Mouse (Mus musculus) neural tube, embryonic 15.5 days (tissue): ENCODE results near the gene Bcl2l11. TPM values are rescaled to one million over a fixed set of nuclear protein-coding genes. Genes with fewer than 3 reads are reported as not detected.

Experiments
- ATAC-seq: fragments of 200-750 bp; cut with Nextera tagmentation; 2 replicates; pipeline ENCODE4 v1.8.0; 2017; ENCODE audit warnings: mild to moderate bottlenecking, moderate TSS enrichment, moderate library complexity; ENCODE audit not compliant: low FRiP score
- H3K27ac ChIP-seq: fragments of 300-500 bp; sonication (generic); replicated peaks from 2 replicates; pipeline ENCODE4 v1.5.1; 2015; ENCODE audit warnings: mild to moderate bottlenecking, inconsistent platforms
- H3K27me3 ChIP-seq: fragments of 300-500 bp; sonication (generic); replicated peaks from 2 replicates; pipeline ENCODE4 v1.6.1; 2015; ENCODE audit warnings: inconsistent platforms
- H3K36me3 ChIP-seq: fragments of 300-500 bp; sonication (generic); 2 replicates; pipeline ENCODE4 v1.6.1; 2015; ENCODE audit warnings: inconsistent platforms
- H3K4me1 ChIP-seq: fragments of 300-500 bp; sonication (generic); 2 replicates; pipeline ENCODE4 v1.6.1; 2015; ENCODE audit warnings: inconsistent platforms
- H3K4me2 ChIP-seq: fragments of 300-500 bp; sonication (generic); 2 replicates; pipeline ENCODE4 v1.6.1; 2015; ENCODE audit warnings: inconsistent platforms, mild to moderate bottlenecking, moderate library complexity
- H3K4me3 ChIP-seq: fragments of 300-500 bp; sonication (generic); replicated peaks from 2 replicates; pipeline ENCODE4 v1.5.1; 2015; ENCODE audit warnings: mild to moderate bottlenecking, inconsistent platforms
- H3K9ac ChIP-seq: fragments of 300-500 bp; sonication (generic); replicated peaks from 2 replicates; pipeline ENCODE4 v1.6.1; 2015; ENCODE audit warnings: mild to moderate bottlenecking, inconsistent platforms
- H3K9me3 ChIP-seq: fragments of 300-500 bp; sonication (generic); replicated peaks from 2 replicates; pipeline ENCODE4 v1.6.1; 2016; ENCODE audit warnings: inconsistent platforms
- WGBS: fragments of 180-500 bp; shearing (Covaris S2); methylation state at CpG from one replicate; pipeline ENCODE4 v1.1.7; 2015; ENCODE audit warnings: mixed read lengths; 5-methylcytosine and 5-hydroxymethylcytosine counted together
- polyA plus RNA-seq: library from polyadenylated mRNA; unstranded; fragments of >200 nt; fragmentation: Nextera tagmentation; extraction: Ambion mirVana; gene quantifications from 2 replicates; pipeline ENCODE4 v1.2.1, GENCODE M21; 2015

Gene Bcl2l11
- polyA plus RNA-seq, 1 experiment from 2014 or later = 10.1 TPM

- Histone ChIP-seq H3K9ac (no peak overlapping the region), H3K27ac (no peak overlapping the region), H3K27me3 (no peaks in the 10 kb centered on the region), H3K4me1 (peaks cover 3% of the 10 kb centered on the region), H3K36me3 (no peaks in the 10 kb centered on the region), H3K9me3 (no peaks in the 10 kb centered on the region), H3K4me2 (no peak overlapping the region), H3K4me3 (no peak overlapping the region)
- WGBS = 82% methylated on average over 3 of the region's 3 CpGs
- no peak for ATAC-seq
Measured at GRCm38 (mm10) chr2:128145433-128145832, 19.6 kb downstream of the Bcl2l11 start.

GRCm38 (mm10) chr2:128149596-128149995, 23.8 kb downstream of the Bcl2l11 start:
- no peak overlapping the region for H3K4me3 ChIP-seq
- WGBS = 94% methylated on average over 5 of the region's 5 CpGs
- no peak overlapping the region for H3K4me2 ChIP-seq
- H3K27ac ChIP-seq = no peak overlapping the region
- no peaks in the 10 kb centered on the region for H3K27me3 ChIP-seq
- no peaks in the 10 kb centered on the region for H3K36me3 ChIP-seq
- no peak for ATAC-seq
- 0 out of 2 replicates have a peak, but pooled peaks cover 14% of the 10 kb centered on the region for H3K4me1 ChIP-seq
- H3K9me3 ChIP-seq = no peaks in the 10 kb centered on the region
- H3K9ac ChIP-seq = no peak overlapping the region

- Histone ChIP-seq H3K27ac (no peak overlapping the region), H3K36me3 (no peaks in the 10 kb centered on the region)
Measured at GRCm38 (mm10) chr2:128152211-128152610, 26.4 kb downstream of the Bcl2l11 start.

GRCm38 (mm10) chr2:128152845-128153550, 27.2 kb downstream of the Bcl2l11 start:
- no peak overlapping the region for H3K4me3 ChIP-seq
- H3K27ac ChIP-seq = no peak overlapping the region
- WGBS = 75% methylated on average over 16 of the region's 16 CpGs
- H3K4me1 ChIP-seq = peaks cover 31% of the 10 kb centered on the region
- no peaks in the 10 kb centered on the region for H3K27me3 ChIP-seq
- H3K9ac ChIP-seq = no peak overlapping the region
- H3K36me3 ChIP-seq = no peaks in the 10 kb centered on the region
- no peak overlapping the region for H3K4me2 ChIP-seq
- no peak for ATAC-seq
- H3K9me3 ChIP-seq = no peaks in the 10 kb centered on the region

More at GRCm38 (mm10) chr2:128152211-128152610, 26.4 kb downstream of the Bcl2l11 start:
- no peak overlapping the region for H3K4me3 ChIP-seq
- no peak overlapping the region for H3K4me2 ChIP-seq
- no peak overlapping the region for H3K9ac ChIP-seq
- no peaks in the 10 kb centered on the region for H3K27me3 ChIP-seq
- ATAC-seq = no peak
- WGBS = 75% methylated on average over 9 of the region's 9 CpGs
- H3K9me3 ChIP-seq = no peaks in the 10 kb centered on the region
- peaks cover 31% of the 10 kb centered on the region for H3K4me1 ChIP-seq

- 34% methylated on average over 11 of the region's 11 CpGs for WGBS
- ATAC-seq = no peak
- Histone ChIP-seq H3K27me3 (no peaks in the 10 kb centered on the region), H3K4me2 (no peak overlapping the region), H3K9me3 (no peaks in the 10 kb centered on the region), H3K4me3 (no peak overlapping the region), H3K27ac (no peak overlapping the region), H3K4me1 (peaks cover 31% of the 10 kb centered on the region), H3K9ac (no peak overlapping the region), H3K36me3 (no peaks in the 10 kb centered on the region)
Measured at GRCm38 (mm10) chr2:128153551-128153910, 27.7 kb downstream of the Bcl2l11 start.

GRCm38 (mm10) chr2:128155412-128156066, 29.7 kb downstream of the Bcl2l11 start:
- no peak for ATAC-seq
- Histone ChIP-seq H3K27ac (no peak overlapping the region), H3K4me2 (no peak overlapping the region), H3K27me3 (no peaks in the 10 kb centered on the region), H3K36me3 (no peaks in the 10 kb centered on the region), H3K9ac (no peak overlapping the region), H3K9me3 (no peaks in the 10 kb centered on the region), H3K4me3 (no peak overlapping the region), H3K4me1 (peaks cover 49% of the 10 kb centered on the region)
- 87% methylated on average over 13 of the region's 13 CpGs for WGBS

GRCm38 (mm10) chr2:128156067-128156462, 30.2 kb downstream of the Bcl2l11 start:
- WGBS = 57% methylated on average over 5 of the region's 5 CpGs
- Histone ChIP-seq H3K9me3 (no peaks in the 10 kb centered on the region), H3K27ac (0 out of 2 replicates have a peak overlapping the region, but pooled peaks have one; percentile 5), H3K36me3 (no peaks in the 10 kb centered on the region), H3K9ac (no peak overlapping the region), H3K4me1 (peaks cover 49% of the 10 kb centered on the region), H3K27me3 (no peaks in the 10 kb centered on the region), H3K4me3 (no peak overlapping the region), H3K4me2 (no peak overlapping the region)
- ATAC-seq = peak; percentile 33; the same call in 1 of the 2 replicates

- H3K9ac ChIP-seq = no peak overlapping the region
- no peaks in the 10 kb centered on the region for H3K9me3 ChIP-seq
- H3K4me1 ChIP-seq = peaks cover 49% of the 10 kb centered on the region
- 73% methylated on average over 12 of the region's 12 CpGs for WGBS
- H3K4me3 ChIP-seq = no peak overlapping the region
- no peaks in the 10 kb centered on the region for H3K27me3 ChIP-seq
- H3K4me2 ChIP-seq = no peak overlapping the region
- ATAC-seq = no peak
- no peaks in the 10 kb centered on the region for H3K36me3 ChIP-seq
- H3K27ac ChIP-seq = no peak overlapping the region
Measured at GRCm38 (mm10) chr2:128156557-128157412, 30.9 kb downstream of the Bcl2l11 start.

- Histone ChIP-seq H3K9me3 (no peaks in the 10 kb centered on the region), H3K9ac (no peak overlapping the region), H3K4me3 (no peak overlapping the region), H3K27me3 (no peaks in the 10 kb centered on the region), H3K4me2 (peak overlapping the region; percentile 11; the same call in 1 of the 2 replicates), H3K36me3 (no peaks in the 10 kb centered on the region), H3K4me1 (peaks cover 36% of the 10 kb centered on the region), H3K27ac (peak overlapping the region; percentile 37; the same call in 1 of the 2 replicates)
- ATAC-seq = no peak
- WGBS = 30% methylated on average over 17 of the region's 17 CpGs
Measured at GRCm38 (mm10) chr2:128158734-128159410, 33.0 kb downstream of the Bcl2l11 start.

- WGBS = 69% methylated on average over 7 of the region's 7 CpGs
Measured at GRCm38 (mm10) chr2:128159619-128160125, 33.8 kb downstream of the Bcl2l11 start.

GRCm38 (mm10) chr2:128163177-128163576, 37.3 kb downstream of the Bcl2l11 start:
- no peak overlapping the region for H3K4me3 ChIP-seq
- no peaks in the 10 kb centered on the region for H3K9me3 ChIP-seq
- no peak overlapping the region for H3K4me2 ChIP-seq
- no peak for ATAC-seq
- H3K27ac ChIP-seq = no peak overlapping the region
- H3K27me3 ChIP-seq = no peaks in the 10 kb centered on the region
- H3K36me3 ChIP-seq = no peaks in the 10 kb centered on the region
- peaks cover 25% of the 10 kb centered on the region for H3K4me1 ChIP-seq
- H3K9ac ChIP-seq = no peak overlapping the region
- 64% methylated on average over 8 of the region's 8 CpGs for WGBS

More at GRCm38 (mm10) chr2:128159619-128160125, 33.8 kb downstream of the Bcl2l11 start:
- Histone ChIP-seq H3K36me3 (no peaks in the 10 kb centered on the region), H3K4me2 (no peak overlapping the region), H3K27ac (peak overlapping the region; percentile 37; the same call in 1 of the 2 replicates), H3K4me1 (peaks cover 35% of the 10 kb centered on the region), H3K9me3 (no peaks in the 10 kb centered on the region), H3K9ac (no peak overlapping the region), H3K27me3 (no peaks in the 10 kb centered on the region), H3K4me3 (no peak overlapping the region)
- ATAC-seq = no peak
